Mouse (Mus musculus) intestine, embryonic 14.5 days (tissue): ENCODE results near the gene Agxt2. TPM values are rescaled to one million over a fixed set of nuclear protein-coding genes. Genes with fewer than 3 reads are reported as not detected.

Source experiments
- ATAC-seq: fragments of 200-750 bp; cut with Nextera tagmentation; replicated peaks from 2 replicates; pipeline ENCODE4 v1.8.0; 2017; ENCODE audit warnings: low read depth, moderate number of reproducible peaks, moderate TSS enrichment, moderate library complexity; ENCODE audit not compliant: low FRiP score, low TSS enrichment
- DNase-seq: peaks from one replicate; pipeline ENCODE4 v3.0.0-alpha.2; 2018; ENCODE audit warnings: low spot score
- H3K27ac ChIP-seq: fragments of 300-500 bp; sonication (generic); 2 replicates; pipeline ENCODE4 v1.5.1; 2014; ENCODE audit warnings: low read depth, mild to moderate bottlenecking, control low read depth
- H3K27me3 ChIP-seq: fragments of 300-500 bp; sonication (generic); replicated peaks from 2 replicates; pipeline ENCODE4 v1.6.1; 2014; ENCODE audit warnings: low read length, control low read depth; ENCODE audit not compliant: control insufficient read depth, insufficient read depth
- H3K36me3 ChIP-seq: fragments of 300-500 bp; sonication (generic); 2 replicates; pipeline ENCODE4 v1.6.1; 2014; ENCODE audit warnings: low read length, control low read depth; ENCODE audit not compliant: control insufficient read depth, insufficient read depth
- H3K4me1 ChIP-seq: fragments of 300-500 bp; sonication (generic); replicated peaks from 2 replicates; pipeline ENCODE4 v1.6.1; 2014; ENCODE audit warnings: low read length, control low read depth, mixed read lengths; ENCODE audit not compliant: control insufficient read depth, insufficient read depth
- H3K4me2 ChIP-seq: fragments of 300-500 bp; sonication (generic); 2 replicates; pipeline ENCODE4 v1.6.1; 2014; ENCODE audit warnings: low read length
- H3K4me3 ChIP-seq: fragments of 300-500 bp; sonication (generic); 2 replicates; pipeline ENCODE4 v1.5.1; 2014; ENCODE audit warnings: low read depth, low read length, control low read depth, mixed read lengths
- H3K9ac ChIP-seq: fragments of 300-500 bp; sonication (generic); 2 replicates; pipeline ENCODE4 v1.6.1; 2014; ENCODE audit warnings: mild to moderate bottlenecking, low read length
- H3K9me3 ChIP-seq: fragments of 300-500 bp; sonication (generic); 2 replicates; pipeline ENCODE4 v1.6.1; 2016; ENCODE audit warnings: low read length, control low read depth; ENCODE audit not compliant: control insufficient read depth
- WGBS: fragments of 180-500 bp; shearing (Covaris S2); extraction: QIAGEN DNeasy Blood & Tissue Kit; methylation state at CpG from one replicate; pipeline ENCODE4 v1.1.7; 2014; 5-methylcytosine and 5-hydroxymethylcytosine counted together
- polyA plus RNA-seq: library from polyadenylated mRNA; unstranded; fragments of >200 nt; fragmentation: Nextera tagmentation; extraction: Ambion mirVana; gene quantifications from 2 replicates; pipeline ENCODE4 v1.2.1, GENCODE M21; 2014

Gene Agxt2
- polyA plus RNA-seq, 1 experiment from 2014 or later, result not detected

GRCm38 (mm10) chr15:10447102-10447501, 88.8 kb downstream of the Agxt2 start:
- H3K4me2 ChIP-seq, result no peak overlapping the region
- H3K9ac ChIP-seq, result no peak overlapping the region
- DNase-seq, result no peak
- H3K27me3 ChIP-seq, result no peaks in the 10 kb centered on the region
- no peak for ATAC-seq
- 84% methylated on average over 3 of the region's 3 CpGs for WGBS
- no peak overlapping the region for H3K4me3 ChIP-seq
- H3K27ac ChIP-seq, result no peak overlapping the region
- no peaks in the 10 kb centered on the region for H3K9me3 ChIP-seq
- H3K4me1 ChIP-seq, result no peaks in the 10 kb centered on the region
- H3K36me3 ChIP-seq, result peaks cover 61% of the 10 kb centered on the region

Other genes starting within 250 kb of the Agxt2 start
- gene Prlr, start 181.3 kb upstream of the Agxt2 start, polyA plus RNA-seq, result 9.9 and 10.7 TPM in 2 replicates
- not detected in 2 replicates for gene Gm21973, start 33.2 kb upstream of the Agxt2 start, polyA plus RNA-seq
- gene Dnajc21, start 112.0 kb downstream of the Agxt2 start, polyA plus RNA-seq, result 11.2 and 11.7 TPM in 2 replicates
- 120 and 123 TPM in 2 replicates for gene Brix1, start 127.4 kb downstream of the Agxt2 start, polyA plus RNA-seq
- 20.2 and 27.8 TPM in 2 replicates for gene Rad1, start 127.5 kb downstream of the Agxt2 start, polyA plus RNA-seq
- not detected in 2 replicates for gene Ttc23l, start 200.1 kb downstream of the Agxt2 start, polyA plus RNA-seq